Mouse (Mus musculus): ENCODE results near the gene Gsk3a. TPM values are rescaled to one million over a fixed set of nuclear protein-coding genes. Genes with fewer than 3 reads are reported as not detected.

The Gsk3a gene
- polyA plus RNA-seq, 1 experiment from 2014 or later = 16.3 TPM

GRCm38 (mm10) chr7:25263968-25264870 lies 26.6 kb upstream of the Gsk3a start:
- peaks cover 12% of the 10 kb centered on the region for H3K4me1 ChIP-seq
- H3K9me3 ChIP-seq (replicated peaks) = no peaks in the 10 kb centered on the region
- H3K4me2 ChIP-seq = no peak overlapping the region
- 24% methylated on average over 17 of the region's 17 CpGs for WGBS
- no peak overlapping the region for H3K27ac ChIP-seq (replicated peaks)
- H3K27me3 ChIP-seq (replicated peaks) = no peaks in the 10 kb centered on the region
- no peaks in the 10 kb centered on the region for H3K36me3 ChIP-seq
- ATAC-seq (ENCODE audit: low FRiP score) = no peak
- no peak overlapping the region for H3K4me3 ChIP-seq (replicated peaks)
- no peak overlapping the region for H3K9ac ChIP-seq (replicated peaks)

- Histone ChIP-seq H3K4me1 (peaks cover 2% of the 10 kb centered on the region), H3K36me3 (no peaks in the 10 kb centered on the region), H3K9me3 (replicated peaks) (no peaks in the 10 kb centered on the region), H3K4me2 (no peak overlapping the region), H3K27ac (replicated peaks) (no peak overlapping the region), H3K9ac (replicated peaks) (no peak overlapping the region), H3K4me3 (replicated peaks) (no peak overlapping the region), H3K27me3 (replicated peaks) (no peaks in the 10 kb centered on the region)
- 84% methylated on average over 1 of the region's 1 CpGs for WGBS
- no peak for ATAC-seq (ENCODE audit: low FRiP score)
Measured at GRCm38 (mm10) chr7:25261896-25262295, 24.2 kb upstream of the Gsk3a start.

- Histone ChIP-seq H3K4me2 (peak overlapping the region; percentile 96), H3K9ac (replicated peaks) (peak overlapping the region; percentile 70), H3K36me3 (no peaks in the 10 kb centered on the region), H3K27me3 (replicated peaks) (no peaks in the 10 kb centered on the region), H3K27ac (replicated peaks) (peak overlapping the region; percentile 90), H3K4me3 (replicated peaks) (peak overlapping the region; percentile 85), H3K9me3 (replicated peaks) (no peaks in the 10 kb centered on the region), H3K4me1 (peaks cover 53% of the 10 kb centered on the region)
- 11% methylated on average over 8 of the region's 8 CpGs for whole genome bisulfite sequencing
- ATAC-seq (ENCODE audit: low FRiP score) = no peak
Measured at GRCm38 (mm10) chr7:25251822-25252221, 14.2 kb upstream of the Gsk3a start.

- H3K4me2 ChIP-seq = peak overlapping the region; percentile 96
- peak overlapping the region; percentile 85 for H3K4me3 ChIP-seq (replicated peaks)
- peak overlapping the region; percentile 90 for H3K27ac ChIP-seq (replicated peaks)
- ATAC-seq (ENCODE audit: low FRiP score) = peak; percentile 13; the same call in 1 of the 2 replicates
- 2% methylated on average over 22 of the region's 22 CpGs for WGBS
- H3K27me3 ChIP-seq (replicated peaks) = no peaks in the 10 kb centered on the region
- peak overlapping the region; percentile 70 for H3K9ac ChIP-seq (replicated peaks)
- no peaks in the 10 kb centered on the region for H3K9me3 ChIP-seq (replicated peaks)
- H3K4me1 ChIP-seq = peaks cover 59% of the 10 kb centered on the region
- H3K36me3 ChIP-seq = no peaks in the 10 kb centered on the region
Measured at GRCm38 (mm10) chr7:25251071-25251791, 13.6 kb upstream of the Gsk3a start.

- Histone ChIP-seq H3K4me1 (peaks cover 67% of the 10 kb centered on the region), H3K4me3 (replicated peaks) (peak within 1 kb of the TSS; percentile 85), H3K36me3 (no peaks in the 10 kb centered on the region), H3K9ac (replicated peaks) (peak within 1 kb of the TSS; percentile 70), H3K9me3 (replicated peaks) (no peaks in the 10 kb centered on the region), H3K27me3 (replicated peaks) (no peaks in the 10 kb centered on the region), H3K27ac (replicated peaks) (peak within 1 kb of the TSS; percentile 90), H3K4me2 (peak within 1 kb of the TSS; percentile 96)
- under 1% methylated on average over 74 of the region's 81 CpGs for WGBS
- ATAC-seq (ENCODE audit: low FRiP score) = peak; percentile 85
Measured at GRCm38 (mm10) chr7:25250141-25250972, 12.7 kb upstream of the Gsk3a start, which contains the start of gene Erf. TSS of gene Erf (minus strand) at chr7:25250761.

- peak; percentile 43 for ATAC-seq (ENCODE audit: low FRiP score)
- WGBS = 1% methylated on average over 59 of the region's 73 CpGs
Measured at GRCm38 (mm10) chr7:25249314-25250140, 11.9 kb upstream of the Gsk3a start.

GRCm38 (mm10) chr7:25248846-25249313 lies 11.2 kb upstream of the Gsk3a start:
- no peaks in the 10 kb centered on the region for H3K36me3 ChIP-seq
- H3K27me3 ChIP-seq (replicated peaks) = no peaks in the 10 kb centered on the region
- peak overlapping the region; percentile 70 for H3K9ac ChIP-seq (replicated peaks)
- peak; percentile 13; the same call in 1 of the 2 replicates for ATAC-seq (ENCODE audit: low FRiP score)
- WGBS = under 1% methylated on average over 25 of the region's 25 CpGs
- peak overlapping the region; percentile 85 for H3K4me3 ChIP-seq (replicated peaks)
- no peaks in the 10 kb centered on the region for H3K9me3 ChIP-seq (replicated peaks)
- peak overlapping the region; percentile 90 for H3K27ac ChIP-seq (replicated peaks)
- H3K4me2 ChIP-seq = peak overlapping the region; percentile 96
- peaks cover 76% of the 10 kb centered on the region for H3K4me1 ChIP-seq

More at GRCm38 (mm10) chr7:25249314-25250140, 11.9 kb upstream of the Gsk3a start:
- Histone ChIP-seq H3K4me2 (peak overlapping the region; percentile 96), H3K9ac (replicated peaks) (peak overlapping the region; percentile 70), H3K36me3 (no peaks in the 10 kb centered on the region), H3K27me3 (replicated peaks) (no peaks in the 10 kb centered on the region), H3K4me3 (replicated peaks) (peak overlapping the region; percentile 85), H3K27ac (replicated peaks) (peak overlapping the region; percentile 90), H3K9me3 (replicated peaks) (no peaks in the 10 kb centered on the region), H3K4me1 (peaks cover 76% of the 10 kb centered on the region)

- 4% methylated on average over 18 of the region's 18 CpGs for WGBS
- Histone ChIP-seq H3K27ac (replicated peaks) (peak overlapping the region; percentile 90), H3K27me3 (replicated peaks) (no peaks in the 10 kb centered on the region), H3K9ac (replicated peaks) (peak overlapping the region; percentile 70), H3K9me3 (replicated peaks) (no peaks in the 10 kb centered on the region), H3K4me2 (peak overlapping the region; percentile 96), H3K4me1 (peaks cover 76% of the 10 kb centered on the region), H3K4me3 (replicated peaks) (peak overlapping the region; percentile 85), H3K36me3 (no peaks in the 10 kb centered on the region)
- peak; percentile 20 for ATAC-seq (ENCODE audit: low FRiP score)
Measured at GRCm38 (mm10) chr7:25248018-25248647, 10.5 kb upstream of the Gsk3a start.

- peak overlapping the region; percentile 70 for H3K9ac ChIP-seq (replicated peaks)
- H3K4me3 ChIP-seq (replicated peaks) = peak overlapping the region; percentile 85
- no peaks in the 10 kb centered on the region for H3K27me3 ChIP-seq (replicated peaks)
- H3K4me2 ChIP-seq = peak overlapping the region; percentile 96
- no peak for ATAC-seq (ENCODE audit: low FRiP score)
- H3K36me3 ChIP-seq = no peaks in the 10 kb centered on the region
- no peaks in the 10 kb centered on the region for H3K9me3 ChIP-seq (replicated peaks)
- 23% methylated on average over 3 of the region's 3 CpGs for WGBS
- H3K4me1 ChIP-seq = peaks cover 75% of the 10 kb centered on the region
- peak overlapping the region; percentile 90 for H3K27ac ChIP-seq (replicated peaks)
Measured at GRCm38 (mm10) chr7:25247498-25247897, 9.8 kb upstream of the Gsk3a start.

GRCm38 (mm10) chr7:25246759-25247137 lies 9.1 kb upstream of the Gsk3a start:
- H3K9me3 ChIP-seq (replicated peaks) = no peaks in the 10 kb centered on the region
- H3K27me3 ChIP-seq (replicated peaks) = no peaks in the 10 kb centered on the region
- no peaks in the 10 kb centered on the region for H3K36me3 ChIP-seq
- peak overlapping the region; percentile 19 for H3K4me3 ChIP-seq (replicated peaks)
- peak overlapping the region; percentile 90 for H3K27ac ChIP-seq (replicated peaks)
- H3K9ac ChIP-seq (replicated peaks) = peak overlapping the region; percentile 23; the same call in 1 of the 2 replicates
- ATAC-seq (ENCODE audit: low FRiP score) = no peak
- H3K4me1 ChIP-seq = peaks cover 68% of the 10 kb centered on the region
- 56% methylated on average over 4 of the region's 4 CpGs for WGBS
- peak overlapping the region; percentile 96 for H3K4me2 ChIP-seq

Measured in neural tube, embryonic 15.5 days (tissue).